ENCODE assay signal across 9 mouse cellular contexts in genomic region chr6:51163266-51163665, GRCm38 (mm10).
DNase-seq lines count a peak whose midpoint lies in the region; ATAC-seq and TF ChIP-seq lines count a peak whose summit lies in the region.
"Had no signal": no experiment of that assay in that cellular context is flagged by ENCODE, and none has a peak within 500 bp of the region (broad histone marks: within the 10 kb centered on the region; RNA-seq: fewer than 3 reads in every experiment).

No protein-coding gene starts in this region.

- peak; percentile 50 for DNase-seq in lung, postnatal 10 days
- DNase-seq in lung, adult 2 months: no peak
- peak; percentile 27 for DNase-seq in forebrain, embryonic 14.5 days (ENCODE audit: low spot score)
- DNase-seq in heart, postnatal 0 days (ENCODE audit: low spot score): peak; percentile 59
- no peak for DNase-seq in stomach, postnatal 0 days (ENCODE audit: low spot score)
- no peak for DNase-seq in thymus, postnatal 36 days
- DNase-seq in adrenal gland, adult 18-20 months (ENCODE audit: low spot score in 2 of 2): no peak
- DNase-seq: kidney, adult 2 months; left cerebral cortex, postnatal 4 days had no signal

- peak; percentile 32; the same call in 1 of the 2 replicates for ATAC-seq in forebrain, embryonic 14.5 days
- peak; percentile 70 for ATAC-seq in heart, postnatal 0 days (ENCODE audit: insufficient read depth, low read depth)
- peak; percentile 36; the same call in 1 of the 2 replicates for ATAC-seq in stomach, postnatal 0 days (ENCODE audit: low FRiP score, low TSS enrichment)

- H3K36me3 ChIP-seq in forebrain, embryonic 14.5 days (ENCODE audit: control insufficient read depth, insufficient read depth, low read length): no peaks in the 10 kb centered on the region
- no peaks in the 10 kb centered on the region for H3K36me3 ChIP-seq in heart, postnatal 0 days (replicated peaks; ENCODE audit: control insufficient read depth, insufficient read depth, low read length)
- H3K36me3 ChIP-seq in stomach, postnatal 0 days (ENCODE audit: control insufficient read depth, insufficient read depth, low read length): no peaks in the 10 kb centered on the region

- TF ChIP-seq CTCF in lung, adult 2 months (IDR thresholded peaks at IDR 0.05; ENCODE audit: insufficient read depth, low read length): no peak
- no peak for TF ChIP-seq CTCF in heart, postnatal 0 days (IDR thresholded peaks at IDR 0.05; ENCODE audit: low read depth)
- TF ChIP-seq CTCF in stomach, postnatal 0 days (IDR thresholded peaks at IDR 0.05; ENCODE audit: low read depth): peak; percentile 33; the same call in 1 of the 2 replicates

- H3K4me3 ChIP-seq in lung, adult 2 months (replicated peaks; ENCODE audit: extremely low read depth, low read depth, low read length): no peak overlapping the region
- H3K4me3 ChIP-seq in forebrain, embryonic 14.5 days (ENCODE audit: low read depth, low read length): no peak overlapping the region
- H3K4me3 ChIP-seq in heart, postnatal 0 days (ENCODE audit: low read depth, low read length): no peak overlapping the region
- H3K4me3 ChIP-seq in stomach, postnatal 0 days (ENCODE audit: low read depth, low read length): no peak overlapping the region

- H3K9ac ChIP-seq in forebrain, embryonic 14.5 days (ENCODE audit: low read length): no peak overlapping the region
- no peak overlapping the region for H3K9ac ChIP-seq in heart, postnatal 0 days (replicated peaks; ENCODE audit: low read depth, low read length)
- H3K9ac ChIP-seq in stomach, postnatal 0 days (ENCODE audit: low read length): no peak overlapping the region

- H3K27me3 ChIP-seq in forebrain, embryonic 14.5 days (replicated peaks; ENCODE audit: control insufficient read depth, insufficient read depth, low read length): no peaks in the 10 kb centered on the region
- H3K27me3 ChIP-seq in heart, postnatal 0 days (ENCODE audit: control insufficient read depth, insufficient read depth, low read length): no peaks in the 10 kb centered on the region
- no peaks in the 10 kb centered on the region for H3K27me3 ChIP-seq in stomach, postnatal 0 days (ENCODE audit: control insufficient read depth, insufficient read depth, low read length)

- H3K4me2 ChIP-seq in forebrain, embryonic 14.5 days (ENCODE audit: low read length): no peak overlapping the region
- no peak overlapping the region for H3K4me2 ChIP-seq in heart, postnatal 0 days (ENCODE audit: low read depth, low read length)
- H3K4me2 ChIP-seq in stomach, postnatal 0 days (replicated peaks; ENCODE audit: low read depth): no peak overlapping the region

- H3K4me1 ChIP-seq in lung, adult 2 months (ENCODE audit: control insufficient read depth, insufficient read depth, low read length): 0 out of 2 replicates have a peak, but pooled peaks cover 3% of the 10 kb centered on the region
- peaks cover 12% of the 10 kb centered on the region; the same call in 1 of the 2 replicates for H3K4me1 ChIP-seq in forebrain, embryonic 14.5 days (ENCODE audit: control insufficient read depth, insufficient read depth, low read length)
- no peaks in the 10 kb centered on the region for H3K4me1 ChIP-seq in heart, postnatal 0 days (ENCODE audit: control insufficient read depth, insufficient read depth)
- H3K4me1 ChIP-seq in stomach, postnatal 0 days (replicated peaks; ENCODE audit: control insufficient read depth, insufficient read depth): 0 out of 2 replicates have a peak, but pooled peaks cover 4% of the 10 kb centered on the region

- TF ChIP-seq POLR2A in lung, adult 2 months (IDR thresholded peaks at IDR 0.05; ENCODE audit: borderline replicate concordance, extremely low read depth, low read depth, low read length): no peak

- TF ChIP-seq EP300 in heart, postnatal 0 days (IDR thresholded peaks at IDR 0.05; ENCODE audit: low read depth): no peak
- TF ChIP-seq EP300 in stomach, postnatal 0 days (optimal IDR thresholded peaks at IDR 0.05): no peak

- peak overlapping the region; percentile 39; the same call in 1 of the 2 replicates for H3K27ac ChIP-seq in forebrain, embryonic 14.5 days (ENCODE audit: low read depth, low read length)
- H3K27ac ChIP-seq in heart, postnatal 0 days (ENCODE audit: low read depth): peak overlapping the region; percentile 48
- H3K27ac ChIP-seq in stomach, postnatal 0 days (replicated peaks): peak overlapping the region; percentile 56

- WGBS in lung, adult 2 months: 37% methylated on average over 5 of the region's 5 CpGs
- 60% methylated on average over 5 of the region's 5 CpGs for WGBS in forebrain, embryonic 14.5 days
- 21% methylated on average over 5 of the region's 5 CpGs for WGBS in heart, postnatal 0 days
- 45% methylated on average over 5 of the region's 5 CpGs for WGBS in stomach, postnatal 0 days

- no peaks in the 10 kb centered on the region for H3K9me3 ChIP-seq in forebrain, embryonic 14.5 days (replicated peaks; ENCODE audit: control insufficient read depth, low read length)
- H3K9me3 ChIP-seq in heart, postnatal 0 days (replicated peaks; ENCODE audit: control insufficient read depth, low read length): no peaks in the 10 kb centered on the region
- H3K9me3 ChIP-seq in stomach, postnatal 0 days (ENCODE audit: control insufficient read depth, low read length): no peaks in the 10 kb centered on the region

Comparison
In these comparisons a context has a peak if more than half of its experiments do, and no peak if none do; other contexts are left out.
1. DNase-seq: peak in lung, postnatal 10 days (single experiment), forebrain, embryonic 14.5 days (single experiment) and heart, postnatal 0 days (single experiment); none in lung, adult 2 months (single experiment), stomach, postnatal 0 days (single experiment), thymus, postnatal 36 days (0 of 2) and adrenal gland, adult 18-20 months (0 of 2).
2. Peak in every context shown above with its lines, with median percentiles within 50 percentile points of each other: ATAC-seq and H3K27ac ChIP-seq.